ENCODE assay signal across 8 mouse cellular contexts in the genomic region with DNA sequence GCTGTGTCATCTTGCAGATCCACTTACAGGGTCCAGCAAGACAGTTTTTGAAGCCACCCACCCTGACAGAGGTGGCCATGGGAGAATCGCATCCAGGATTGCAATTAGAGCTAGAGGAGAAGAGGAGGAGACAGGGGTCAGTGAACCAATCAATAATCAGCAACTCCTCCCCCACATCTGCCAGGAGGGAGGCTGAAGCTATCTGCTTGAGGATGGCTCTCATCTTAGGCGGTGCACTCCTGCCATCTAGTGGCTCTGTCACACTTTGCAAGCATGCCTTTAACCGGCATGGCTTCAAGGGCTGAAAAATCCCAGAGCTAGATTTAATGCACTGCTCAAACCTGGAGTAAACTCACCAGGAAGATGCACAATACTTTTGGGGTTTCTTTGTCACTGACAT.
A peak's percentile ranks its signal among the peaks of the same experiment; 100 is the strongest.
DNase-seq lines count a peak whose midpoint lies in the region; ATAC-seq and TF ChIP-seq lines count a peak whose summit lies in the region.

No protein-coding gene starts in this region.

- no peak overlapping the region for H3K9ac ChIP-seq in forebrain, embryonic 12.5 days
- no peak overlapping the region for H3K9ac ChIP-seq in lung, embryonic 14.5 days

- ATAC-seq in forebrain, embryonic 12.5 days (ENCODE audit: low FRiP score) = peak; percentile 92
- peak; percentile 87; the same call in 1 of the 2 replicates for ATAC-seq in lung, embryonic 14.5 days (ENCODE audit: insufficient read depth)

- H3K4me1 ChIP-seq in E14TG2a.4 (replicated peaks; ENCODE audit: low read depth, low read length) = peaks cover 19% of the 10 kb centered on the region
- H3K4me1 ChIP-seq in forebrain, embryonic 12.5 days = peaks cover 5% of the 10 kb centered on the region; the same call in 1 of the 2 replicates
- no peaks in the 10 kb centered on the region for H3K4me1 ChIP-seq in lung, embryonic 14.5 days (ENCODE audit: insufficient read depth)

- intact Hi-C loops in heart, postnatal 36 days (cut with DNase I) = loop anchor here (2.0 to 10.0 kb wide), 2 partner anchors 294 to 548 kb away; no protein-coding TSS in a partner anchor

- DNase-seq in brain, embryonic 18.5 days (ENCODE audit: low read depth, low spot score) = peak; percentile 71
- DNase-seq in heart, postnatal 36 days = peak; percentile 54 to 68
- peak; percentile 88 for DNase-seq in layer of hippocampus, adult 11-12 months (ENCODE audit: low spot score)
- peak; percentile 95 for DNase-seq in lung, embryonic 14.5 days
- DNase-seq in ovary, postnatal 14 days (ENCODE audit: low spot score) = peak; percentile 73
- DNase-seq in thymus, postnatal 25 days = peak; percentile 50

- TF ChIP-seq CTCF in E14TG2a.4 (conservative IDR thresholded peaks at IDR 0.05; ENCODE audit: low read length) = peak; percentile 75
- TF ChIP-seq CTCF in lung, embryonic 14.5 days (IDR thresholded peaks at IDR 0.05; ENCODE audit: low read depth) = peak; percentile 95

- H3K27me3 ChIP-seq in E14TG2a.4 (ENCODE audit: insufficient read depth, low read length) = no peaks in the 10 kb centered on the region
- H3K27me3 ChIP-seq in forebrain, embryonic 12.5 days = no peaks in the 10 kb centered on the region
- no peaks in the 10 kb centered on the region for H3K27me3 ChIP-seq in lung, embryonic 14.5 days (ENCODE audit: insufficient read depth, low read length)

- H3K4me3 ChIP-seq in E14TG2a.4 (replicated peaks; ENCODE audit: low read length) = no peak overlapping the region
- H3K4me3 ChIP-seq in forebrain, embryonic 12.5 days (replicated peaks) = no peak overlapping the region
- no peak overlapping the region for H3K4me3 ChIP-seq in lung, embryonic 14.5 days (ENCODE audit: low read depth, low read length)

- 0% methylated on average over 3 of the region's 3 CpGs for WGBS in forebrain, embryonic 12.5 days
- 2% methylated on average over 3 of the region's 3 CpGs for WGBS in lung, embryonic 14.5 days

- no peak overlapping the region for H3K4me2 ChIP-seq in forebrain, embryonic 12.5 days
- no peak overlapping the region for H3K4me2 ChIP-seq in lung, embryonic 14.5 days

- no peaks in the 10 kb centered on the region for H3K9me3 ChIP-seq in E14TG2a.4 (ENCODE audit: low read length)
- H3K9me3 ChIP-seq in forebrain, embryonic 12.5 days = no peaks in the 10 kb centered on the region
- H3K9me3 ChIP-seq in lung, embryonic 14.5 days (ENCODE audit: low read depth, low read length) = no peaks in the 10 kb centered on the region

- H3K36me3 ChIP-seq in E14TG2a.4 (ENCODE audit: insufficient read depth, low read length) = no peaks in the 10 kb centered on the region
- H3K36me3 ChIP-seq in forebrain, embryonic 12.5 days (replicated peaks) = no peaks in the 10 kb centered on the region
- no peaks in the 10 kb centered on the region for H3K36me3 ChIP-seq in lung, embryonic 14.5 days (ENCODE audit: insufficient read depth)

- no peak overlapping the region for H3K27ac ChIP-seq in forebrain, embryonic 12.5 days
- no peak overlapping the region for H3K27ac ChIP-seq in lung, embryonic 14.5 days (ENCODE audit: low read depth)
